Mouse (Mus musculus) B cell, adult 2 months (primary cell): ENCODE data around the gene Sh2d6.
"Not testable (repeated sequence)": the region's sequence is repeated elsewhere in the genome, so short reads cannot be mapped to it uniquely, and the experiment has no call there.

Source experiments
- DNase-seq, 2 experiments: peaks; one replicate each; pipeline ENCODE4 v3.0.0; 2022

Gene Sh2d6

GRCm38 (mm10) chr6:72492892-72493291, 28.6 kb downstream of the Sh2d6 start:
- no peak for DNase-seq

- DNase-seq = no peak
Measured at GRCm38 (mm10) chr6:72491151-72491550, 30.4 kb downstream of the Sh2d6 start.

GRCm38 (mm10) chr6:72489534-72489933, 32.0 kb downstream of the Sh2d6 start:
- DNase-seq = no peak

- DNase-seq = no peak
Measured at GRCm38 (mm10) chr6:72488850-72489249, 32.7 kb downstream of the Sh2d6 start.

DNA sequence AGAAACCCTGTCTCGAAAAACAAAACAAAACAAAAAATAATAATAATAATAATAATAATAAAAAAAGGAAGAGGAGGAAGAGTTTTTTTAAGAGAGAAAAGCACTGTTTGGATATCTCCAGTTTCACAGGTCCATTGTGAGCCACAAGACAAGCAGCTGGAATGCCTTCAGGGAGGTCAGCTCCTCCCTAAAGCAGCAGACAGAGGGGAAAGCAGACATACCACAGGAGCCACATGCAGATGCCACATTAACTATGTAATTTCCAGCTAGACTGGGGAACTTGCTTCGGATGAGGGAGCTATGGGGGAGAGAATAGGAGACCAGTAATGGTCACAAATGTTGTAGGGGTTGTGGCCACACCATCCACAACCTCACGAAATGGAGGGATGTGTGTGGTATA, 34.2 kb downstream of the Sh2d6 start:
- DNase-seq = no peak

GRCm38 (mm10) chr6:72486307-72486706, 35.2 kb downstream of the Sh2d6 start:
- no peak for DNase-seq

DNA sequence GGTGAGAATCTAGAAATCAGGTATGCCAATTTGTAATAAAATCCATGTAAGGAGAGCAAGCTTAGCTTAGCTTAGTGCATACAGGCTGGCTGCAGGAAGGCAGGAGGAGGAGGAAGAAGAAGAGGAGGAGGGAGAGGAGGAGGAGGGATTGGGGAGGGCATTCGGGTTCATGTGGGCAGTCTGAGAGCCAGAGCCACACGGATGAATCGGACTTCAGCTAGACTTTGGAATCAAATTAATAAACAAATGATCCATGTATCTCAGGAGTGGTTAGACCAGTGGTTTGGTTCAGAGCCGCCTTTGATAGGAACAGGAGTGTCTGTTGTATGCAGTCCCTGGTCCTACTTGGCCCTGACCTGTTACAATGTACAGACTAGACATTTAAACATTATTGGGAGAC, 36.6 kb downstream of the Sh2d6 start:
- no peak for DNase-seq

DNA sequence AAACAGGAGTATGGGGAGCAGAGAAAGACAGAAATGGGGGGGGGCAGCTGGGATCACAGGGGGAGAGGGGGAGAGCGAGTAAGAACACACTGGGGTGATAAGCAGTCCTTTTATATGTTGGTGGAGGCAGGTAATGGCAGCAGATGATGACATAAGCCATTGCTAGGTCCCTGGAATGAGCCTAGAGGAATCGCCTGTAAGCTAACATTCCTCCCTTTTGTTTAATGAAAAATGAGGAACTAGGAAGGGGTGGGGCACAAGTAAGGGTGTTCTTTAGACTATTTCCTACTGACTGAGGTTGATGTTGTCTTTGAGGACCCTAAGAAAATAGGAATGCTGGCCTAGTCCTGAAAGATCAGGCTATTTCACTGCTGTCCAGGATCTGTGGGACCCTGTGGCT, 39.4 kb downstream of the Sh2d6 start:
- DNase-seq = no peak

DNA sequence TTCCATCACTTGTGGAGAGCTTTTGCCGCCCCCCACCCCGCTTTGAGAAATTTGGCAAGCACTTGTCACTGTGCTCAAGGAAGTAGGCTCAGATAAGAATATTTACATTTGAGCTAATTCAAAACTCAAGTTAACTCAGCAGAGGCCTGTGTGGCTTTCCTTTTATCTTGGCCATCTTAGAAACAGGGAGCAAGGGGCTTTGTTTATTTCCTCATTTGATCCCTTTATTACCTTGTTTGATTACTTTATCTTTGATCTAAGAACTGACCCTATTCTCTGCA, 41.1 kb downstream of the Sh2d6 start:
- no peak for DNase-seq

DNA sequence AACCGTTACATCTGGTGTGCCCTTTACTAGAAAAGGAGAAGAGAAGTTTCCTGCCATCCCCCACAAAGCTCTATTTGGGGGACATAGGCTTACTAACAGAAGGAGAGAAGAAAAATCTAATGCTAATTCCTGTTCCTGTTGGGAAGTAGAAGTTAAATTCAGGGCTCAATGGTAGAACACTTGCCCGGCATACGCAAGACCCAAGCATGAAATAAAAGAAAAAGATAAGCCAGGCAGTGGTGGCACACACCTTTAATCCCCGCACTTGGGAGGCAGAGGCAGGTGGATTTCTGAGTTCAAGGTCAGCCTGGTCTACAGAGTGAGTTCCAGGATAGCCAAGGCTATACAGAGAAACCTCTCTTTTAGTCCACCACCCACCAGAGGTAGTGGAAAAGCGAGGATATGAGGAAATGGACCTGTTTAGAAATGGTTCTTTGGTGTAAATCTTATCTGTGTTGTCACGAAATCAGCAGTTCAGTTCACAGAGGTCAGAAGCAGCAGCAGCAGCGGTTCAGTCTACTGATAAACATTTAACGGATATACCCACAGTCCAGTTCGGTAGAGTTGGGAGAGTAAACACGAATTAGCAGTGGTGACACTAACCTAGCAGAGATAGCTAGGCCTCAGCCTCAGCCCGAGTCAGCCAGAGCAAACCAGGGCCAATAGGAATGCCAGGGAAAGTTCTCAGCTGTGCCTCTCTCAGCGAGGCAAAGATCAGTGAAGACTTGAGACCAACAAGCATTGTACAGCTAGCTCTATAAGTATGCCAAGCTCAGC, 41.7 kb downstream of the Sh2d6 start:
- DNase-seq = no peak

DNA sequence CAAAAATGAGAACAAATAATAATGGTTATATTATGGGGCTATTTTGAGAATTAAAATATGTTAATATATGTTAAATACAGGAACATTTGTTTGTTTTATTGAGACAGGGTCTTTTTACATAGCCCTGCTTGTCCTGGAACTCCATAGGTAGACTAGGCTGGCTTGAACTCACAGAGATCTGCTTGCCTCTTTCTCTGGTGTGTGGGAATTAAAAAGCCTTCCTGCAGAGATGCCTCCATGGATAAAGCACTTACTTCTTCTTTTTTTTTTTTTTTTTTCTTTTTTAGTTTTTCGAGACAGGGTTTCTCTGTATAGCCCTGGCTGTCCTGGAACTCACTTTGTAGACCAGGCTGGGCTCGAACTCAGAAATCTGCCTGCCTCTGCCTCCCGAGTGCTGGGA, 42.8 kb downstream of the Sh2d6 start:
- not testable (repeated sequence) for DNase-seq

- DNase-seq = no peak
Measured at GRCm38 (mm10) chr6:72477621-72478020, 43.9 kb downstream of the Sh2d6 start.

DNA sequence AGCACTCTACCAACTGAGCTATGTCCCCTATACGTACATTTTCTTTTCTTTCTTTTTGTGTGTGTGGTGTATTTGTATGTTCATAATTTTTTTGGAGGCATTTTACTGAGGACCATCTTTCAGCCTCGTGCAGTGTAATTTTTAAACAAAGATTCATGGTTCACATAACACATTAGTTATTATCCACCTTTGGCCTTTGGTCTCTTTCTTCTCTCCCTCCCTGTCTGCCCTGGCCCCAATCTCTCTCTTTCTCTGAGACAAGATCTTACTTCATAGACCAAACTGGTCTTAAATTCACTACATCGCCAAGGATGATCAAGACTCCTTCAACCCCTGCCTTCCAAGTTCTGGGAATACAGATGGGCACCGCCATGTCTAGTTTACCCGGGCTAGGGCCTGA, 44.7 kb downstream of the Sh2d6 start:
- no peak for DNase-seq

- no peak for DNase-seq
Measured at GRCm38 (mm10) chr6:72475221-72475985, 46.1 kb downstream of the Sh2d6 start.

GRCm38 (mm10) chr6:72473264-72474041, 48.1 kb downstream of the Sh2d6 start:
- no peak for DNase-seq

DNA sequence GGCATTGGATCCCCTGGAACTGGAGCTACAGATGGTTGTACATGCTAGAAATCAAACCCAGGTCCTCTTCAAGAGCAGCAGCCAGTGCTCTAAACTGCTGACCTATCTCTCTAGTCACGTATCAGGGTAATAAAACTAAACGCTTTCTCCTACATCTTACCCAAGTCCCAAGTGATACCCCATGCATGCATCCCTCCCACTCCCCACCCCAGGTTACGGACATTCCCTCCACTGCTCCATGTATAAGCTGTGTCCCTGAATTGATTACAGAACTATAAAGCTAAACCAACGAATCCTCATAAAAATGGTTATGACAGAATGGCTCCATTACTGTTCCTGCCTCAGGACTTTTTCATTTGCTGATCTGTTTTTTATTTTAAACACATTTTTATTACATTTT, 55.3 kb downstream of the Sh2d6 start:
- DNase-seq = no peak

DNA sequence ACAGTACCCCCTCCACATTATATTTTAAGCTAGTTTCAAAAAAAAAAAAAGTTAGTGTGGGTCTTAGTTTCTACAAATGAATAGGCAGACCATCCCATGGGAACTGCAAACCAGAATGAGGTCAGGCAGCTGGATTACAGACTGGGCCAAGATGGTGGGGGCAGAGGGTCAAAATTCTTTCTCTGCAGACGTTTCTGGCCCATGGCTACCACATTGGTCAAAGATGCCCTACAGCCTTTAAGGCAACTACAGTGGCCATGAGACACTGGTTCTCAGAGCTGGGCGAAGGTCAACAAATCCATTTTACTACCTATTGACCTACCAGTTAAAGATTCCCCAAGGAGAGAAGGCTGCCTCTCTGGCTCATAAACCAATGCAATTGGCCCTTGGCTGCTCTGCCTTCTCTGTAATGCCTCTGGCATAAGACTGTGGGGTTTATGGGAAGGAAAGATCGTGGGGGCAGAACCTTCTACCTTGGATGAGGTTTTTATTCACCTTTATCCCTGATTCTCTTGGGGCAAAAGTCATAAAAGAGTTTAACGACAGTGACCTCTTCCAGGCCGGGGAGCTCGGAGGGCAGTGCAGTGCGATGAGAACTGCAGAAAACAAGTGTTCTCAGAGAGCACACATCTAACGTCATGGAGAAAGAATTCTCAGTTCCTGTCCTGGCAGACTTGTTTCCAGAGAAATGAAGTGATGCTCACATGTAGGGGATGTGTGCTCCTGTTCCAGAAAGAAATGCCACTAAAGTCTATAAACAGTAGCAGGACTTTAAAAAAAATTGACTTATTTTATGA, 55.9 kb downstream of the Sh2d6 start:
- no peak for DNase-seq
